Mouse (Mus musculus): ENCODE data around the gene Gm17455.

- TF ChIP-seq CTCF (IDR thresholded peaks at IDR 0.05; ENCODE audit: insufficient read depth, low read depth, low read length) = no peak
- no peak for TF ChIP-seq POLR2A (IDR thresholded peaks at IDR 0.05; ENCODE audit: insufficient read depth, low read depth, low read length)
Observed at GRCm38 (mm10) chr10:60430591-60430990, 31.1 kb downstream of the Gm17455 start.
